Mouse (Mus musculus): Measurements from ENCODE around the gene Tmem121b. TPM values are rescaled to one million over a fixed set of nuclear protein-coding genes. Genes with fewer than 3 reads are reported as not detected.

Tmem121b gene
- polyA plus RNA-seq (2012), result 3.4 and 5.6 TPM in 2 replicates

GRCm38 (mm10) chr6:120493374-120494181 lies at the start of gene Tmem121b:
Tmem121b (minus strand) TSS chr6:120493807.

GRCm38 (mm10) chr6:120531020-120531965 lies 37.7 kb upstream of the Tmem121b start, which contains the start of gene Hdhd5:
Hdhd5 (minus strand) TSS chr6:120531319.

GRCm38 (mm10) chr6:120463086-120463871 lies 30.3 kb downstream of the Tmem121b start, which contains the start of gene Il17ra:
Il17ra (plus strand) TSS chr6:120463247.

Other genes with a start within 250 kb of the Tmem121b start
- gene D330020A13Rik, start 199.4 kb downstream of the Tmem121b start, polyA plus RNA-seq (2012), result 0.09 TPM in 1 of 2 replicates, not detected in the other
- 0.02 and 0.06 TPM in 2 replicates for gene B4galnt3, start 199.2 kb downstream of the Tmem121b start, polyA plus RNA-seq (2012)
- gene Kdm5a, start 129.7 kb downstream of the Tmem121b start, polyA plus RNA-seq (2012), result 18.1 and 25.7 TPM in 2 replicates
- gene Ccdc77, start 129.4 kb downstream of the Tmem121b start, polyA plus RNA-seq (2012), result 2.9 and 4.2 TPM in 2 replicates
- gene Il17ra, start 30.6 kb downstream of the Tmem121b start, polyA plus RNA-seq (2012), result 70.6 and 82.0 TPM in 2 replicates
- gene Hdhd5, start 37.5 kb upstream of the Tmem121b start, polyA plus RNA-seq (2012), result 6.3 and 7.3 TPM in 2 replicates
- 4.3 and 6.2 TPM in 2 replicates for gene Cecr2, start 172.6 kb upstream of the Tmem121b start, polyA plus RNA-seq (2012)

All from megakaryocyte-erythroid progenitor cell, adult 5 weeks (primary cell).